Mouse (Mus musculus): ENCODE data around the gene Ptpre. TPM values are rescaled to one million over a fixed set of nuclear protein-coding genes. Genes with fewer than 3 reads are reported as not detected.
"Not testable (repeated sequence)": the region's sequence is repeated elsewhere in the genome, so short reads cannot be mapped to it uniquely, and the experiment has no call there.

The Ptpre gene
- polyA plus RNA-seq, 1 experiment from 2014 or later, result 2.3 TPM

GRCm38 (mm10) chr7:135694796-135695195 lies 157.5 kb downstream of the Ptpre start:
- 91% methylated on average over 5 of the region's 5 CpGs for WGBS
- ATAC-seq (replicated peaks; ENCODE audit: low FRiP score, low TSS enrichment, low read depth), result no peak
- no peak for DNase-seq (ENCODE audit: low spot score)
- Histone ChIP-seq H3K4me2 (ENCODE audit: low read length) (no peak overlapping the region), H3K4me1 (replicated peaks; ENCODE audit: control insufficient read depth, insufficient read depth, low read length) (0 out of 2 replicates have a peak, but pooled peaks cover 5% of the 10 kb centered on the region), H3K4me3 (ENCODE audit: low read depth, low read length) (no peak overlapping the region), H3K9ac (ENCODE audit: low read length) (no peak overlapping the region), H3K36me3 (ENCODE audit: control insufficient read depth, insufficient read depth, low read length) (peaks cover 99% of the 10 kb centered on the region), H3K9me3 (ENCODE audit: control insufficient read depth, low read length) (no peaks in the 10 kb centered on the region), H3K27me3 (replicated peaks; ENCODE audit: control insufficient read depth, insufficient read depth, low read length) (no peaks in the 10 kb centered on the region), H3K27ac (ENCODE audit: low read depth) (no peak overlapping the region)

- WGBS, result 83% methylated on average over 4 of the region's 4 CpGs
- DNase-seq (ENCODE audit: low spot score) (no peak), ATAC-seq (replicated peaks; ENCODE audit: low FRiP score, low TSS enrichment, low read depth) (no peak)
- no peak overlapping the region for H3K4me2 ChIP-seq (ENCODE audit: low read length)
- H3K4me3 ChIP-seq (ENCODE audit: low read depth, low read length), result no peak overlapping the region
- H3K27ac ChIP-seq (ENCODE audit: low read depth), result no peak overlapping the region
- no peaks in the 10 kb centered on the region for H3K27me3 ChIP-seq (replicated peaks; ENCODE audit: control insufficient read depth, insufficient read depth, low read length)
- H3K36me3 ChIP-seq (ENCODE audit: control insufficient read depth, insufficient read depth, low read length), result peaks cover 100% of the 10 kb centered on the region
- 0 out of 2 replicates have a peak, but pooled peaks cover 5% of the 10 kb centered on the region for H3K4me1 ChIP-seq (replicated peaks; ENCODE audit: control insufficient read depth, insufficient read depth, low read length)
- no peak overlapping the region for H3K9ac ChIP-seq (ENCODE audit: low read length)
- no peaks in the 10 kb centered on the region for H3K9me3 ChIP-seq (ENCODE audit: control insufficient read depth, low read length)
These were observed 158.8 kb downstream of the Ptpre start for GRCm38 (mm10) chr7:135696127-135696526.

GRCm38 (mm10) chr7:135697021-135697740 lies 159.9 kb downstream of the Ptpre start:
- H3K4me3 ChIP-seq (ENCODE audit: low read depth, low read length); H3K9me3 ChIP-seq (ENCODE audit: control insufficient read depth, low read length); DNase-seq (ENCODE audit: low spot score); H3K27me3 ChIP-seq (replicated peaks; ENCODE audit: control insufficient read depth, insufficient read depth, low read length); ATAC-seq (replicated peaks; ENCODE audit: low FRiP score, low TSS enrichment, low read depth); H3K4me2 ChIP-seq (ENCODE audit: low read length); H3K9ac ChIP-seq (ENCODE audit: low read length); H3K4me1 ChIP-seq (replicated peaks; ENCODE audit: control insufficient read depth, insufficient read depth, low read length); H3K27ac ChIP-seq (ENCODE audit: low read depth): not testable (repeated sequence)
- H3K36me3 ChIP-seq (ENCODE audit: control insufficient read depth, insufficient read depth, low read length), result peaks cover 100% of the 10 kb centered on the region
- WGBS, result 83% methylated on average over 5 of the region's 5 CpGs

GRCm38 (mm10) chr7:135698362-135698761 lies 161.1 kb downstream of the Ptpre start:
- ATAC-seq (replicated peaks; ENCODE audit: low FRiP score, low TSS enrichment, low read depth) (no peak), DNase-seq (ENCODE audit: low spot score) (no peak)
- Histone ChIP-seq H3K36me3 (ENCODE audit: control insufficient read depth, insufficient read depth, low read length) (peaks cover 100% of the 10 kb centered on the region), H3K4me3 (ENCODE audit: low read depth, low read length) (no peak overlapping the region), H3K27me3 (replicated peaks; ENCODE audit: control insufficient read depth, insufficient read depth, low read length) (no peaks in the 10 kb centered on the region), H3K4me1 (replicated peaks; ENCODE audit: control insufficient read depth, insufficient read depth, low read length) (0 out of 2 replicates have a peak, but pooled peaks cover 5% of the 10 kb centered on the region), H3K4me2 (ENCODE audit: low read length) (no peak overlapping the region), H3K9me3 (ENCODE audit: control insufficient read depth, low read length) (no peaks in the 10 kb centered on the region), H3K27ac (ENCODE audit: low read depth) (no peak overlapping the region), H3K9ac (ENCODE audit: low read length) (no peak overlapping the region)
- WGBS, result 97% methylated on average over 2 of the region's 2 CpGs

DNA sequence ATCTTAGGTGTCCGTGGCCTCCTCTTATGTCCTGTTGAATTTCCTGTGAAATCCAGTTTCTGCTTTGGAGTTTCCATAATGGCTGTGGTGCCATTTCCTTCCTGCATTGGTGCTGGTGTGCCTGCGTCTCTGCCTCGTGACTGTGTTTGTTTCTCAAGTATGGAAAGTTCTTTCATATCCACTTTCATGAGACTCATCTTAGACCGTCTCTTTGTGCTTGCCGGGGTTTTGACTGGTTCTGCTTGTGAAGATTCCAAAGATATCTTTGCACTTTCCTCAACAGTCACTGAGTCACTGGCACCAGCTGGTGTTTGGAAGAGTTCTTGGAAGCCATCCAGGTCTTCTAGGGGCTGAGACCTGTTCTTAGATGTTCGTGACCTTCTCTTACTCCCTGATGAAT lies 162.1 kb downstream of the Ptpre start:
- H3K9me3 ChIP-seq (ENCODE audit: control insufficient read depth, low read length); H3K27ac ChIP-seq (ENCODE audit: low read depth); H3K4me3 ChIP-seq (ENCODE audit: low read depth, low read length); H3K27me3 ChIP-seq (replicated peaks; ENCODE audit: control insufficient read depth, insufficient read depth, low read length); DNase-seq (ENCODE audit: low spot score); H3K4me1 ChIP-seq (replicated peaks; ENCODE audit: control insufficient read depth, insufficient read depth, low read length); H3K4me2 ChIP-seq (ENCODE audit: low read length); ATAC-seq (replicated peaks; ENCODE audit: low FRiP score, low TSS enrichment, low read depth); H3K9ac ChIP-seq (ENCODE audit: low read length): not testable (repeated sequence)
- WGBS, result 58% methylated on average over 6 of the region's 6 CpGs
- H3K36me3 ChIP-seq (ENCODE audit: control insufficient read depth, insufficient read depth, low read length), result peaks cover 100% of the 10 kb centered on the region

DNA sequence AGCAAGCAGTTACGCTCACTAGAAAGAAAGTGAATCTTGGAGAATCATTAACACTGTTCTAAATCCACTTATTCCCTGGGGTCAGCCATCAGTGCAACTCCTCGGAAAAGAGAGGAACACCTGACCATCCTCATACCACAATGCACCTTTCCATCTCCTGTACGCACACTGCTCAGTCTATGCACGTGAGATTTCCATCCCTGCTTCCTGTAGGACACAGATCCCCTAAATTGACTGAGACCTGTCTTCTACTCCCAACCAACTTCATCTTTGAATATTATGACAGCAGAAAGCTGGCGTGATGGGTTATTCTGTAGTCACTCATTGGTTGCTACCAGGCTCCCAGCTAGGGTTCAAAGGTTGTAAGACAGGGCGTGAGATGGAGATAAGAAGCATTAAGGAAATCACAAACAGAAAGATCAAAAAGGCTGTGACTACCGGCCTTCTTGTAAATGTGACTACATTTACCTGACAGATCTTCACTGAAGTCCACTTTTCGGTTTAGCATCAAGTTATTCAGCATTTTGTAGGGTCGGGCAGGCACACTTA lies 166.4 kb downstream of the Ptpre start:
- Histone ChIP-seq H3K27me3 (replicated peaks; ENCODE audit: control insufficient read depth, insufficient read depth, low read length) (no peaks in the 10 kb centered on the region), H3K9ac (ENCODE audit: low read length) (no peak overlapping the region), H3K4me1 (replicated peaks; ENCODE audit: control insufficient read depth, insufficient read depth, low read length) (no peaks in the 10 kb centered on the region), H3K9me3 (ENCODE audit: control insufficient read depth, low read length) (no peaks in the 10 kb centered on the region), H3K36me3 (ENCODE audit: control insufficient read depth, insufficient read depth, low read length) (peaks cover 100% of the 10 kb centered on the region), H3K4me2 (ENCODE audit: low read length) (no peak overlapping the region), H3K27ac (ENCODE audit: low read depth) (no peak overlapping the region), H3K4me3 (ENCODE audit: low read depth, low read length) (no peak overlapping the region)
- DNase-seq (ENCODE audit: low spot score) (no peak), ATAC-seq (replicated peaks; ENCODE audit: low FRiP score, low TSS enrichment, low read depth) (no peak)
- WGBS, result 82% methylated on average over 9 of the region's 9 CpGs

- Histone ChIP-seq H3K4me3 (ENCODE audit: low read depth, low read length) (no peak overlapping the region), H3K27ac (ENCODE audit: low read depth) (no peak overlapping the region), H3K36me3 (ENCODE audit: control insufficient read depth, insufficient read depth, low read length) (peaks cover 100% of the 10 kb centered on the region), H3K9me3 (ENCODE audit: control insufficient read depth, low read length) (no peaks in the 10 kb centered on the region), H3K9ac (ENCODE audit: low read length) (no peak overlapping the region), H3K4me2 (ENCODE audit: low read length) (no peak overlapping the region), H3K4me1 (replicated peaks; ENCODE audit: control insufficient read depth, insufficient read depth, low read length) (no peaks in the 10 kb centered on the region), H3K27me3 (replicated peaks; ENCODE audit: control insufficient read depth, insufficient read depth, low read length) (no peaks in the 10 kb centered on the region)
- DNase-seq (ENCODE audit: low spot score) (no peak), ATAC-seq (replicated peaks; ENCODE audit: low FRiP score, low TSS enrichment, low read depth) (no peak)
- WGBS, result 92% methylated on average over 8 of the region's 8 CpGs
These were observed 167.0 kb downstream of the Ptpre start for GRCm38 (mm10) chr7:135704251-135704650.

- H3K9me3 ChIP-seq (ENCODE audit: control insufficient read depth, low read length), result no peaks in the 10 kb centered on the region
- no peak for DNase-seq (ENCODE audit: low spot score)
- H3K4me1 ChIP-seq (replicated peaks; ENCODE audit: control insufficient read depth, insufficient read depth, low read length), result no peaks in the 10 kb centered on the region
- no peak overlapping the region for H3K4me3 ChIP-seq (ENCODE audit: low read depth, low read length)
- peaks cover 100% of the 10 kb centered on the region for H3K36me3 ChIP-seq (ENCODE audit: control insufficient read depth, insufficient read depth, low read length)
- ATAC-seq (replicated peaks; ENCODE audit: low FRiP score, low TSS enrichment, low read depth), result no peak
- no peak overlapping the region for H3K4me2 ChIP-seq (ENCODE audit: low read length)
- no peak overlapping the region for H3K9ac ChIP-seq (ENCODE audit: low read length)
- H3K27ac ChIP-seq (ENCODE audit: low read depth), result no peak overlapping the region
- no peaks in the 10 kb centered on the region for H3K27me3 ChIP-seq (replicated peaks; ENCODE audit: control insufficient read depth, insufficient read depth, low read length)
- 89% methylated on average over 1 of the region's 1 CpGs for WGBS
These were observed 167.8 kb downstream of the Ptpre start for GRCm38 (mm10) chr7:135705083-135705482.

GRCm38 (mm10) chr7:135705753-135706152 lies 168.5 kb downstream of the Ptpre start:
- Histone ChIP-seq H3K9me3 (ENCODE audit: control insufficient read depth, low read length) (no peaks in the 10 kb centered on the region), H3K36me3 (ENCODE audit: control insufficient read depth, insufficient read depth, low read length) (peaks cover 100% of the 10 kb centered on the region), H3K27me3 (replicated peaks; ENCODE audit: control insufficient read depth, insufficient read depth, low read length) (no peaks in the 10 kb centered on the region), H3K27ac (ENCODE audit: low read depth) (no peak overlapping the region), H3K4me2 (ENCODE audit: low read length) (no peak overlapping the region), H3K9ac (ENCODE audit: low read length) (no peak overlapping the region), H3K4me1 (replicated peaks; ENCODE audit: control insufficient read depth, insufficient read depth, low read length) (no peaks in the 10 kb centered on the region), H3K4me3 (ENCODE audit: low read depth, low read length) (no peak overlapping the region)
- no peak for DNase-seq (ENCODE audit: low spot score)
- 73% methylated on average over 6 of the region's 6 CpGs for WGBS
- ATAC-seq (replicated peaks; ENCODE audit: low FRiP score, low TSS enrichment, low read depth), result no peak

Data from intestine, embryonic 14.5 days (tissue).